Mouse (Mus musculus) kidney, adult 2 months (tissue): ENCODE measurements around the gene March10.

Experiments used
- CTCF ChIP-seq: fragments of 200-500 bp; conservative IDR thresholded peaks from 2 replicates; pipeline ENCODE4 v1.5.1; 2011; ENCODE audit warnings: low read depth, mild to moderate bottlenecking, control low read depth, low read length, moderate library complexity, mixed read lengths; ENCODE audit not compliant: insufficient read depth, insufficient read length
- POLR2A ChIP-seq: fragments of 200-500 bp; IDR thresholded peaks from one replicate; pipeline ENCODE4 v1.6.1; 2011; ENCODE audit warnings: low read depth, low read length, control low read depth

GRCm38 (mm10) chr11:105420671-105421450 is 35.7 kb downstream of the March10 start:
- TF ChIP-seq CTCF = no peak
- TF ChIP-seq POLR2A = no peak
